Mouse (Mus musculus) hindbrain, embryonic 16.5 days (tissue): Measurements from ENCODE around the gene Cdrt4. TPM values are rescaled to one million over a fixed set of nuclear protein-coding genes. Genes with fewer than 3 reads are reported as not detected.

Source experiments
- ATAC-seq: fragments of 200-750 bp; cut with Nextera tagmentation; 2 replicates; pipeline ENCODE4 v1.8.0; 2017; ENCODE audit warnings: moderate TSS enrichment, moderate library complexity
- H3K27ac ChIP-seq: fragments of 300-500 bp; sonication (generic); 2 replicates; pipeline ENCODE4 v1.5.1; 2014; ENCODE audit warnings: low read depth, mild to moderate bottlenecking, control low read depth, low read length, moderate library complexity
- H3K27me3 ChIP-seq: fragments of 300-500 bp; sonication (generic); replicated peaks from 2 replicates; pipeline ENCODE4 v1.6.1; 2014; ENCODE audit warnings: low read length; ENCODE audit not compliant: control insufficient read depth, insufficient read depth
- H3K36me3 ChIP-seq: fragments of 300-500 bp; sonication (generic); 2 replicates; pipeline ENCODE4 v1.6.1; 2014; ENCODE audit warnings: mild to moderate bottlenecking, low read length, moderate library complexity, mixed read lengths; ENCODE audit not compliant: control insufficient read depth, insufficient read depth
- H3K4me1 ChIP-seq: fragments of 300-500 bp; sonication (generic); 2 replicates; pipeline ENCODE4 v1.6.1; 2014; ENCODE audit warnings: low read depth, low read length; ENCODE audit not compliant: control insufficient read depth, insufficient read depth
- H3K4me2 ChIP-seq: fragments of 300-500 bp; sonication (generic); 2 replicates; pipeline ENCODE4 v1.6.1; 2014; ENCODE audit warnings: mild to moderate bottlenecking, low read length, control low read depth, moderate library complexity
- H3K4me3 ChIP-seq: fragments of 300-500 bp; sonication (generic); 2 replicates; pipeline ENCODE4 v1.5.1; 2014; ENCODE audit warnings: mild to moderate bottlenecking, low read length, control low read depth, moderate library complexity
- H3K9ac ChIP-seq: fragments of 300-500 bp; sonication (generic); 2 replicates; pipeline ENCODE4 v1.6.1; 2014; ENCODE audit warnings: low read depth, mild to moderate bottlenecking, control low read depth, low read length, moderate library complexity
- H3K9me3 ChIP-seq: fragments of 300-500 bp; sonication (generic); 2 replicates; pipeline ENCODE4 v1.6.1; 2014; ENCODE audit warnings: mild to moderate bottlenecking, low read length, moderate library complexity; ENCODE audit not compliant: control insufficient read depth
- WGBS: fragments of 180-500 bp; shearing (Covaris S2); extraction: QIAGEN DNeasy Blood & Tissue Kit; methylation state at CpG from one replicate; pipeline ENCODE4 v1.1.7; 2014; 5-methylcytosine and 5-hydroxymethylcytosine counted together
- polyA plus RNA-seq: library from polyadenylated mRNA; unstranded; fragments of >200 nt; fragmentation: Nextera tagmentation; extraction: Ambion mirVana; gene quantifications from 2 replicates; pipeline ENCODE4 v1.2.1, GENCODE M21; 2015

The Cdrt4 gene
- polyA plus RNA-seq, 1 experiment from 2014 or later, result 0.23 TPM

GRCm38 (mm10) chr11:62997039-62997717 is 46.2 kb downstream of the Cdrt4 start:
- H3K4me3 ChIP-seq, result no peak overlapping the region
- no peaks in the 10 kb centered on the region for H3K36me3 ChIP-seq
- 80% methylated on average over 5 of the region's 5 CpGs for WGBS
- no peak overlapping the region for H3K4me2 ChIP-seq
- H3K9me3 ChIP-seq, result no peaks in the 10 kb centered on the region
- H3K27ac ChIP-seq, result no peak overlapping the region
- H3K4me1 ChIP-seq, result peaks cover 3% of the 10 kb centered on the region; the same call in 1 of the 2 replicates
- no peak for ATAC-seq
- H3K27me3 ChIP-seq, result no peaks in the 10 kb centered on the region
- H3K9ac ChIP-seq, result no peak overlapping the region

DNA sequence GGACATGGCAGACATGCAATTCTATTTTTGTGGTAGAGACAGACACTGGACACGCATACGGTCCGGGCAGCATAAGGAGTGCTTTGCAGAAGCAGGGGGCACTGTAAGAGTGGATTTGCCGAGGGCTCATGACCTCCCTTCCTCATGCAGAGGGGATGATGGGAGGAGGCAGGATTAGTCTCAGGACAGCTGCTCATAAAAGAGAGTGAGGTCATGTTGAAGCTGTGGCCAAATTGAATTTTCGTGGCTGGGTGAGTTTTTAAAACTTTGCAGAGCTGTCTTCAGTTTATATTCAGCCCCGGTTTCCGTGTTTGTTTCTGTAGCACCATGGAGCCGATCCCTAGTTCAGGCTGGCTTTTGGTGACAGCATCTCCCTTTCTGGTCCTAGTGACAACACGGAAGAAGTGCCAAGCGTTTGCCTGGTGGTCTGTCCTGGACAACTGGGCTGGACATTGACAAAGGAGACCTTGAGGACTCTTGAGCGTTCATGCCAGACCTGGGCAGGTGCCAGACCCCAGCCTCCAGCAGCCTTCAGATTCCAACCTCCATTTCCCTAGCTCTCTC is 46.8 kb downstream of the Cdrt4 start:
- 39% methylated on average over 11 of the region's 11 CpGs for WGBS
- H3K4me2 ChIP-seq, result no peak overlapping the region
- H3K36me3 ChIP-seq, result no peaks in the 10 kb centered on the region
- no peak overlapping the region for H3K4me3 ChIP-seq
- no peaks in the 10 kb centered on the region for H3K9me3 ChIP-seq
- H3K4me1 ChIP-seq, result peaks cover 3% of the 10 kb centered on the region; the same call in 1 of the 2 replicates
- no peak overlapping the region for H3K9ac ChIP-seq
- H3K27me3 ChIP-seq, result no peaks in the 10 kb centered on the region
- H3K27ac ChIP-seq, result peak overlapping the region; percentile 40
- ATAC-seq, result peak; percentile 91

DNA sequence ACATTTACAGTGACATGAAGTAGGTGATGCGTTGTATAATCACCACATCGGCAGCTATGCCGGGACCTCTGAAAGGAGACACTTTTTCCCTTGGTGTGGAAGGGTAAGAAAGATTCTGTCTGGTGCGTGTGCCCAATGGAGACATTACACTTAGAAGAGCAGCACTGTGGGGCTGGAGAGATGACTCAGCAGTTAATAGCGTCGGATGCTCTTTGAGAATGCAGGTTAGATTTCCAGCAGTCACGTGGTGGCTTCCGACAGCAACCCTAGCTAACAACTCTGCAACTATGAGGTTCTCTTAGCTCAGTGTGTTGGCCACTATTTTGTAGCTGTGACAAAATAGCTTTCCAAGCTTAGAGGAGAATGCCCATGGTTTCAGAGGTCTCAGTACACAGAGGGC is 49.1 kb downstream of the Cdrt4 start:
- no peaks in the 10 kb centered on the region for H3K9me3 ChIP-seq
- WGBS, result 94% methylated on average over 8 of the region's 8 CpGs
- no peak overlapping the region for H3K27ac ChIP-seq
- no peak for ATAC-seq
- peaks cover 3% of the 10 kb centered on the region; the same call in 1 of the 2 replicates for H3K4me1 ChIP-seq
- no peak overlapping the region for H3K4me3 ChIP-seq
- H3K27me3 ChIP-seq, result no peaks in the 10 kb centered on the region
- no peak overlapping the region for H3K9ac ChIP-seq
- H3K36me3 ChIP-seq, result no peaks in the 10 kb centered on the region
- no peak overlapping the region for H3K4me2 ChIP-seq

GRCm38 (mm10) chr11:63004617-63005016 is 53.6 kb downstream of the Cdrt4 start:
- Histone ChIP-seq H3K27ac (no peak overlapping the region), H3K27me3 (no peaks in the 10 kb centered on the region), H3K4me2 (no peak overlapping the region), H3K9me3 (no peaks in the 10 kb centered on the region), H3K4me3 (no peak overlapping the region), H3K9ac (no peak overlapping the region), H3K36me3 (no peaks in the 10 kb centered on the region), H3K4me1 (no peaks in the 10 kb centered on the region)
- ATAC-seq, result no peak
- WGBS, result 75% methylated on average over 6 of the region's 6 CpGs

- no peak for ATAC-seq
- no peaks in the 10 kb centered on the region for H3K9me3 ChIP-seq
- WGBS, result 89% methylated on average over 5 of the region's 5 CpGs
- H3K36me3 ChIP-seq, result no peaks in the 10 kb centered on the region
- no peak overlapping the region for H3K4me2 ChIP-seq
- no peak overlapping the region for H3K9ac ChIP-seq
- H3K27ac ChIP-seq, result no peak overlapping the region
- H3K4me1 ChIP-seq, result no peaks in the 10 kb centered on the region
- H3K27me3 ChIP-seq, result no peaks in the 10 kb centered on the region
- no peak overlapping the region for H3K4me3 ChIP-seq
These were observed 56.4 kb downstream of the Cdrt4 start for GRCm38 (mm10) chr11:63007376-63007775.

DNA sequence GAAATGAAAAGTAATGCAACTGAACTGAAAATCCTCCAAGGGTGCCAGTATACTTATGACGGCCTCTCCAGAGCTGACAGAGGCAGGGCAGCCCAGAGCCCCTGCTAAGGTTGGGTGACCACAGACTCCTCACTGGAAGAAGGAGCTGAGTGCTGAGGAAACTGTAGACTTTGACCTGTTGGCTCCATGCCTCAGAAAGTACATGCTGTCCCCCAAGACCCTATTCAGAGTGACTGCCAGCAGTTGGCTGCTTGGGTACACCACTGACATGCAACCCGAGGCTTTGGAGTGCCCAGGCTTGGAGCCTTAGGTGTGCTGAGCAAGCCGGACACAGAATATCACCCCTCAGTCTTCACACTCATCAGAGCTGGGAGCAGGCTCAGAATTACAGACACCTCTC is 57.0 kb downstream of the Cdrt4 start:
- Histone ChIP-seq H3K36me3 (no peaks in the 10 kb centered on the region), H3K4me1 (no peaks in the 10 kb centered on the region), H3K9ac (no peak overlapping the region), H3K27me3 (no peaks in the 10 kb centered on the region), H3K27ac (no peak overlapping the region), H3K9me3 (no peaks in the 10 kb centered on the region), H3K4me3 (no peak overlapping the region), H3K4me2 (no peak overlapping the region)
- WGBS, result 86% methylated on average over 3 of the region's 3 CpGs
- ATAC-seq, result no peak

DNA sequence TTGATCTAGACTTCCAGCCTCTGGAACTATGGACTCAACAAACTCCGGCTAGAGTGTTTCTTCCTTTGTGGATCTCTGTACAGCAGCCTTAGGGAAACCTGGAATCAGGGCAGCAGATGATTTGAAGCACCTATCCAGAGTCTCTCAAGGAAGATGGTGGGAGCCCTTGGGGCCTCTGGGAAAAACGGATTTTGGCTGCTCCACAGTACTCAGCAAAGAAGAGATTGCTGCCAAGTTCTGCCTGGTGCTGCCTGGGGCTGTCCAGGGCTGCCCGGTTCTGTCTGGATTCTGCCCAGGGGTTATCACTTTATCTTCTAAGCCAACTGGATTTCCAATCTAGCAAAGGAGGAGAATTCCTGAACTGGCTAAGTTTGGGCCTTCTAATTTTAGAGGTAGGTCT is 58.8 kb downstream of the Cdrt4 start:
- 65% methylated on average over 3 of the region's 3 CpGs for WGBS
- ATAC-seq, result no peak
- Histone ChIP-seq H3K4me3 (no peak overlapping the region), H3K36me3 (no peaks in the 10 kb centered on the region), H3K4me2 (no peak overlapping the region), H3K27me3 (no peaks in the 10 kb centered on the region), H3K9me3 (no peaks in the 10 kb centered on the region), H3K4me1 (no peaks in the 10 kb centered on the region), H3K27ac (no peak overlapping the region), H3K9ac (no peak overlapping the region)

DNA sequence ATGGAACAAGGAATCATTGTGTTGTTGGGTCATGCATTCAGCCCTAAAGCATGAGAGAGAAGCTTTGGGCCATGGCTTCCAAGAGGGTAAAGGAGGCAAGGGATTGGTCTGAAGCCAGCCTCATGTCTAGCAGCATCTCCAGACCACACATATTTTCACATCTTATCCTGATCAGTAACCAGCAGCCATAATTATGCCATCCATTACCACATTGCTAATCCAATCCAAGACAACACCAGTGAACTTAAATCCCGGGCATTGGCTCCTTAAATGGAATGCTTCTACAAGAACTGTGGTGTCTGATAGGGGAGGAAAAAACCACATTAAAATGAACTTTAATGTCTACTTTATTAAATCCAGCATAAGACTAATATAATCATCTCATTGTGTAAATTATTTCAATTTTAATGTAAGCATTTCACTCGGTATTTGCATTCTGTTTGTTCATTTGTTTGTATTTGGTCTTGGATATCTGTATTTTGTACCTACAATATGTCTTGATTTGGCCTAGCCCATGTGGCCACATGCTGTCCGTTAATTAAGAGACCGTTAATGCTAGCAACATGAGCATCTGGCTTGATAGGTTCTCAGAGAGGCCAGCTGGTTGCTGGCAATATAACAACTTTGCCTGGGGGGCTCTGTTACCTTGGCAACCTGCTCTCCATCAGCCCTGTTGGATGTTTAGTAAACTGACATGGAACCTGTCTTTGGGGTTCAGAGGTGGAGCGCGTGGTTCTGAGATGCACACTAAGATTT is 66.5 kb downstream of the Cdrt4 start:
- no peak overlapping the region for H3K9ac ChIP-seq
- no peak overlapping the region for H3K27ac ChIP-seq
- 52% methylated on average over 6 of the region's 6 CpGs for WGBS
- no peaks in the 10 kb centered on the region for H3K27me3 ChIP-seq
- peak; percentile 77 for ATAC-seq
- no peak overlapping the region for H3K4me2 ChIP-seq
- peaks cover 9% of the 10 kb centered on the region for H3K4me1 ChIP-seq
- no peaks in the 10 kb centered on the region for H3K36me3 ChIP-seq
- H3K9me3 ChIP-seq, result no peaks in the 10 kb centered on the region
- no peak overlapping the region for H3K4me3 ChIP-seq

GRCm38 (mm10) chr11:63018083-63018622 is 67.2 kb downstream of the Cdrt4 start:
- H3K27ac ChIP-seq, result no peak overlapping the region
- no peaks in the 10 kb centered on the region for H3K36me3 ChIP-seq
- H3K4me1 ChIP-seq, result peaks cover 9% of the 10 kb centered on the region
- peak; percentile 67; the same call in 1 of the 2 replicates for ATAC-seq
- H3K9ac ChIP-seq, result no peak overlapping the region
- H3K4me3 ChIP-seq, result no peak overlapping the region
- no peaks in the 10 kb centered on the region for H3K9me3 ChIP-seq
- WGBS, result 55% methylated on average over 6 of the region's 6 CpGs
- no peaks in the 10 kb centered on the region for H3K27me3 ChIP-seq
- H3K4me2 ChIP-seq, result no peak overlapping the region
